Mouse (Mus musculus) leukemia stem cell, adult 10-12 weeks (primary cell): ENCODE results near the gene Pink1. TPM values are rescaled to one million over a fixed set of nuclear protein-coding genes. Genes with fewer than 3 reads are reported as not detected.

Source experiments
- polyA plus RNA-seq: library from polyadenylated mRNA; stranded (reverse); fragments of >175 nt; gene quantifications from 2 replicates; pipeline ENCODE4 v1.2.3, GENCODE M21; 2012; ENCODE audit warnings: low replicate concordance

Pink1 gene
- polyA plus RNA-seq, result 19.5 and 26.3 TPM in 2 replicates

GRCm38 (mm10) chr4:138326077-138326695 is at the start of gene Pink1:
TSS of gene Pink1 (minus strand) at chr4:138326307.

GRCm38 (mm10) chr4:138367641-138368497 is 41.8 kb upstream of the Pink1 start, which contains the start of gene Cda:
TSS of gene Cda (minus strand) at chr4:138367992.

GRCm38 (mm10) chr4:138304340-138305104 is 21.6 kb downstream of the Pink1 start, which contains the start of gene Ddost:
TSS of gene Ddost (plus strand) at chr4:138304730.

Other genes with a start within 250 kb of the Pink1 start
- gene Hp1bp3, start 110.0 kb downstream of the Pink1 start, polyA plus RNA-seq, result 19.2 and 47.7 TPM in 2 replicates
- 3.2 and 8.8 TPM in 2 replicates for gene Sh2d5, start 75.9 kb downstream of the Pink1 start, polyA plus RNA-seq
- 0.10 and 0.30 TPM in 2 replicates for gene Kif17, start 75.9 kb downstream of the Pink1 start, polyA plus RNA-seq
- gene Ddost, start 21.6 kb downstream of the Pink1 start, polyA plus RNA-seq, result 76.9 and 207 TPM in 2 replicates
- 29.1 and 32.6 TPM in 2 replicates for gene Cda, start 41.7 kb upstream of the Pink1 start, polyA plus RNA-seq
- gene Fam43b, start 70.2 kb upstream of the Pink1 start, polyA plus RNA-seq, result not detected in 2 replicates
- gene Mul1, start 108.4 kb upstream of the Pink1 start, polyA plus RNA-seq, result 19.9 and 26.6 TPM in 2 replicates
- 1.6 and 1.9 TPM in 2 replicates for gene Camk2n1, start 128.0 kb upstream of the Pink1 start, polyA plus RNA-seq